Mouse (Mus musculus): ENCODE data around the gene Atad1.
"Not testable (repeated sequence)": the region's sequence is repeated elsewhere in the genome, so short reads cannot be mapped to it uniquely, and the experiment has no call there.

Gene Atad1

GRCm38 (mm10) chr19:32740641-32741345 lies 1.2 kb upstream of the Atad1 start:
- peak; percentile 71 for DNase-seq

GRCm38 (mm10) chr19:32737844-32738243 lies 1.7 kb downstream of the Atad1 start:
- no peak for DNase-seq

- no peak for DNase-seq
These were observed 6.7 kb downstream of the Atad1 start for GRCm38 (mm10) chr19:32732922-32733321.

GRCm38 (mm10) chr19:32729785-32730184 lies 9.8 kb downstream of the Atad1 start:
- DNase-seq = no peak

GRCm38 (mm10) chr19:32726451-32727325 lies 12.9 kb downstream of the Atad1 start:
- DNase-seq = peak; percentile 82

GRCm38 (mm10) chr19:32723817-32724216 lies 15.8 kb downstream of the Atad1 start:
- DNase-seq = no peak

GRCm38 (mm10) chr19:32720319-32720718 lies 19.3 kb downstream of the Atad1 start:
- DNase-seq = no peak

GRCm38 (mm10) chr19:32717590-32717989 lies 22.0 kb downstream of the Atad1 start:
- DNase-seq = no peak

- no peak for DNase-seq
These were observed 23.9 kb downstream of the Atad1 start for GRCm38 (mm10) chr19:32715681-32716080.

- peak; percentile 74 for DNase-seq
These were observed 24.4 kb downstream of the Atad1 start for GRCm38 (mm10) chr19:32715201-32715600.

- DNase-seq = no peak
These were observed 26.1 kb downstream of the Atad1 start for GRCm38 (mm10) chr19:32713471-32713870.

- peak; percentile 84 for DNase-seq
These were observed 27.0 kb downstream of the Atad1 start for GRCm38 (mm10) chr19:32712588-32713042.

GRCm38 (mm10) chr19:32711761-32712541 lies 27.6 kb downstream of the Atad1 start:
- peak; percentile 93 for DNase-seq

- DNase-seq = no peak
These were observed 29.3 kb downstream of the Atad1 start for GRCm38 (mm10) chr19:32710288-32710687.

GRCm38 (mm10) chr19:32708996-32709395 lies 30.6 kb downstream of the Atad1 start:
- DNase-seq = no peak

GRCm38 (mm10) chr19:32702191-32702590 lies 37.4 kb downstream of the Atad1 start:
- no peak for DNase-seq

GRCm38 (mm10) chr19:32696674-32697073 lies 42.9 kb downstream of the Atad1 start:
- DNase-seq = no peak

GRCm38 (mm10) chr19:32689724-32690123 lies 49.9 kb downstream of the Atad1 start:
- DNase-seq = peak; percentile 8

GRCm38 (mm10) chr19:32688227-32688626 lies 51.4 kb downstream of the Atad1 start:
- not testable (repeated sequence) for DNase-seq

GRCm38 (mm10) chr19:32687721-32688120 lies 51.9 kb downstream of the Atad1 start:
- no peak for DNase-seq

- DNase-seq = no peak
These were observed 56.5 kb downstream of the Atad1 start for GRCm38 (mm10) chr19:32683081-32683480.

- no peak for DNase-seq
These were observed 58.7 kb downstream of the Atad1 start for GRCm38 (mm10) chr19:32680894-32681293.

GRCm38 (mm10) chr19:32675766-32676165 lies 63.8 kb downstream of the Atad1 start:
- no peak for DNase-seq
